Mouse (Mus musculus): ENCODE measurements around the gene Tex29. TPM values are rescaled to one million over a fixed set of nuclear protein-coding genes. Genes with fewer than 3 reads are reported as not detected.

Gene Tex29
- polyA plus RNA-seq, 1 experiment from 2014 or later: 0.20 TPM

- Histone ChIP-seq H3K9me3 (replicated peaks) (no peaks in the 10 kb centered on the region), H3K36me3 (no peaks in the 10 kb centered on the region), H3K4me1 (peaks cover 30% of the 10 kb centered on the region), H3K27me3 (ENCODE audit: low read depth, poor library complexity, severe bottlenecking) (no peaks in the 10 kb centered on the region), H3K4me3 (no peak overlapping the region), H3K27ac (replicated peaks) (no peak overlapping the region)
- WGBS: 91% methylated on average over 2 of the region's 2 CpGs
- DNase-seq (ENCODE audit: low spot score): no peak
These were observed 52.5 kb downstream of the Tex29 start for GRCm38 (mm10) chr8:11892756-11893155.

GRCm38 (mm10) chr8:11896022-11896662 lies 55.9 kb downstream of the Tex29 start:
- peaks cover 15% of the 10 kb centered on the region for H3K4me1 ChIP-seq
- H3K9me3 ChIP-seq (replicated peaks): no peaks in the 10 kb centered on the region
- no peaks in the 10 kb centered on the region for H3K27me3 ChIP-seq (ENCODE audit: low read depth, poor library complexity, severe bottlenecking)
- no peak for DNase-seq (ENCODE audit: low spot score)
- WGBS: 82% methylated on average over 13 of the region's 13 CpGs
- H3K4me3 ChIP-seq: no peak overlapping the region
- peak overlapping the region; percentile 42; the same call in 1 of the 2 replicates for H3K27ac ChIP-seq (replicated peaks)
- no peaks in the 10 kb centered on the region for H3K36me3 ChIP-seq

- Histone ChIP-seq H3K9me3 (replicated peaks) (no peaks in the 10 kb centered on the region), H3K36me3 (no peaks in the 10 kb centered on the region), H3K4me3 (no peak overlapping the region), H3K4me1 (peaks cover 15% of the 10 kb centered on the region), H3K27me3 (ENCODE audit: low read depth, poor library complexity, severe bottlenecking) (no peaks in the 10 kb centered on the region), H3K27ac (replicated peaks) (no peak overlapping the region; the same call in 1 of the 2 replicates)
- WGBS: 88% methylated on average over 10 of the region's 10 CpGs
- no peak for DNase-seq (ENCODE audit: low spot score)
These were observed 56.4 kb downstream of the Tex29 start for GRCm38 (mm10) chr8:11896677-11897076.

GRCm38 (mm10) chr8:11898814-11899213 lies 58.5 kb downstream of the Tex29 start:
- no peaks in the 10 kb centered on the region for H3K36me3 ChIP-seq
- WGBS: 82% methylated on average over 1 of the region's 1 CpGs
- no peaks in the 10 kb centered on the region for H3K27me3 ChIP-seq (ENCODE audit: low read depth, poor library complexity, severe bottlenecking)

More at GRCm38 (mm10) chr8:11898814-11899213, 58.5 kb downstream of the Tex29 start:
- Histone ChIP-seq H3K4me1 (peaks cover 16% of the 10 kb centered on the region), H3K4me3 (no peak overlapping the region), H3K9me3 (replicated peaks) (no peaks in the 10 kb centered on the region), H3K27ac (replicated peaks) (no peak overlapping the region)
- DNase-seq (ENCODE audit: low spot score): no peak

Other genes with a start within 250 kb of the Tex29 start
- 99.9 and 103 TPM in 2 replicates for gene Ankrd10, start 204.7 kb upstream of the Tex29 start, polyA plus RNA-seq (2016; fragmentation: Nextera tagmentation; extraction: Ambion mirVana)
- 0.09 TPM in 1 of 2 replicates, not detected in the other for gene 1700016D06Rik, start 139.4 kb upstream of the Tex29 start, polyA plus RNA-seq (2016; fragmentation: Nextera tagmentation; extraction: Ambion mirVana)
- gene Arhgef7, start 112.8 kb upstream of the Tex29 start, polyA plus RNA-seq (2016; fragmentation: Nextera tagmentation; extraction: Ambion mirVana): 47.4 and 56.9 TPM in 2 replicates

Measured in midbrain, embryonic 10.5 days (tissue).